Mouse (Mus musculus) lung, postnatal 0 days (tissue): ENCODE data around the gene Tlr3. TPM values are rescaled to one million over a fixed set of nuclear protein-coding genes. Genes with fewer than 3 reads are reported as not detected.

Source experiments
- ATAC-seq: fragments of 200-750 bp; cut with Nextera tagmentation; 2 replicates; pipeline ENCODE4 v1.8.0; 2017; ENCODE audit warnings: moderate library complexity
- DNase-seq: peaks from one replicate; pipeline ENCODE4 v3.0.0-alpha.2; 2016; ENCODE audit warnings: low spot score
- H3K27ac ChIP-seq: fragments of 300-500 bp; sonication (generic); 2 replicates; pipeline ENCODE4 v1.5.1; 2014; ENCODE audit warnings: antibody characterized with exemption, mild to moderate bottlenecking, low read length, mixed read lengths
- H3K27me3 ChIP-seq: fragments of 300-500 bp; sonication (generic); replicated peaks from 2 replicates; pipeline ENCODE4 v1.6.1; 2014; ENCODE audit warnings: low read length, mixed read lengths; ENCODE audit not compliant: insufficient read depth
- H3K36me3 ChIP-seq: fragments of 300-500 bp; sonication (generic); 2 replicates; pipeline ENCODE4 v1.6.1; 2014; ENCODE audit warnings: low read length, mixed read lengths; ENCODE audit not compliant: insufficient read depth
- H3K4me1 ChIP-seq: fragments of 300-500 bp; sonication (generic); 2 replicates; pipeline ENCODE4 v1.6.1; 2014; ENCODE audit warnings: antibody characterized with exemption, low read depth, low read length, mixed read lengths; ENCODE audit not compliant: insufficient read depth
- H3K4me2 ChIP-seq: fragments of 300-500 bp; sonication (generic); replicated peaks from 2 replicates; pipeline ENCODE4 v1.6.1; 2014; ENCODE audit warnings: low read depth, mild to moderate bottlenecking, low read length, moderate library complexity, mixed read lengths
- H3K4me3 ChIP-seq: fragments of 300-500 bp; sonication (generic); 2 replicates; pipeline ENCODE4 v1.5.1; 2014; ENCODE audit warnings: low read depth, low read length
- H3K9ac ChIP-seq: fragments of 300-500 bp; sonication (generic); replicated peaks from 2 replicates; pipeline ENCODE4 v1.6.1; 2014; ENCODE audit warnings: low read depth, mild to moderate bottlenecking
- H3K9me3 ChIP-seq: fragments of 300-500 bp; sonication (generic); 2 replicates; pipeline ENCODE4 v1.6.1; 2016; ENCODE audit warnings: low read length, mixed read lengths
- CTCF ChIP-seq: IDR thresholded peaks from 2 replicates; pipeline ENCODE4 v1.5.1; 2016; ENCODE audit warnings: antibody characterized with exemption, mild to moderate bottlenecking
- EP300 ChIP-seq: IDR thresholded peaks from 2 replicates; pipeline ENCODE4 v1.6.1; 2016; ENCODE audit warnings: antibody characterized with exemption, mild to moderate bottlenecking, control low read depth
- WGBS: fragments of 180-500 bp; shearing (Covaris S2); extraction: QIAGEN DNeasy Blood & Tissue Kit; methylation state at CpG from one replicate; pipeline ENCODE4 v1.1.7; 2014; 5-methylcytosine and 5-hydroxymethylcytosine counted together
- polyA plus RNA-seq: library from polyadenylated mRNA; unstranded; fragments of >200 nt; fragmentation: Nextera tagmentation; extraction: Ambion mirVana; gene quantifications from 2 replicates; pipeline ENCODE4 v1.2.1, GENCODE M21; 2015

Gene Tlr3
- polyA plus RNA-seq, 1 experiment from 2014 or later = 6.3 TPM

GRCm38 (mm10) chr8:45359091-45359605, 51.7 kb downstream of the Tlr3 start:
- WGBS = 76% methylated on average over 6 of the region's 6 CpGs
- Histone ChIP-seq H3K9me3 (no peaks in the 10 kb centered on the region), H3K4me1 (no peaks in the 10 kb centered on the region), H3K4me3 (0 out of 2 replicates have a peak overlapping the region, but pooled peaks have one; percentile 62), H3K9ac (no peak overlapping the region), H3K4me2 (peak overlapping the region; percentile 96), H3K36me3 (no peaks in the 10 kb centered on the region), H3K27me3 (no peaks in the 10 kb centered on the region), H3K27ac (no peak overlapping the region)
- no peak for ATAC-seq
- TF ChIP-seq CTCF (peak; percentile 45), EP300 (no peak)
- no peak for DNase-seq

- Histone ChIP-seq H3K4me1 (no peaks in the 10 kb centered on the region), H3K4me2 (peak overlapping the region; percentile 96), H3K4me3 (peak overlapping the region; percentile 62), H3K9ac (peak overlapping the region; percentile 58), H3K27me3 (no peaks in the 10 kb centered on the region), H3K9me3 (no peaks in the 10 kb centered on the region), H3K27ac (no peak overlapping the region), H3K36me3 (no peaks in the 10 kb centered on the region)
- ATAC-seq (peak; percentile 78), DNase-seq (peak; percentile 32)
- TF ChIP-seq EP300 = no peak
- no peak for TF ChIP-seq CTCF
- 4% methylated on average over 49 of the region's 49 CpGs for whole genome bisulfite sequencing
Observed at GRCm38 (mm10) chr8:45358132-45358918, 52.6 kb downstream of the Tlr3 start.

DNA sequence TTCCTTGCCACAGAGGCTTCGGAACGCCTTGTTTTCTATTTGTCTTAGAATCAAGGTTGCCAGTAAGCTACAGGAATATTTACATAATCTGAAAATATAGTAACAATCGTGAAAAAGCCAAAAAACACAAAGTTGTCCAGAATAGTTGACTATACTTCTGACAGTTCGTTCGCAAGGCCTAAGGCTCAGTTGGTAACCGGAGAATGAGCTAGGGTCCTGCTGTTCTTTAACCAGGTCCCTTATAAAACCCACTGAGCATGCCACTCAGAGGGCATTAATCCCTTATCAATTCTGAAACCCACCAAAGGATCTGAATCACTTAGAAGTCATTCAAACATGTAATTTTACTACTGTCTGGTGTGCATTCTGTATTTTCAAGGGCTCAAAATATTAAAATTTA, 55.1 kb downstream of the Tlr3 start:
- H3K27ac ChIP-seq = no peak overlapping the region
- WGBS = 84% methylated on average over 6 of the region's 6 CpGs
- no peaks in the 10 kb centered on the region for H3K36me3 ChIP-seq
- no peaks in the 10 kb centered on the region for H3K4me1 ChIP-seq
- no peak overlapping the region for H3K9ac ChIP-seq
- ATAC-seq (no peak), DNase-seq (no peak)
- H3K27me3 ChIP-seq = no peaks in the 10 kb centered on the region
- no peaks in the 10 kb centered on the region for H3K9me3 ChIP-seq
- H3K4me2 ChIP-seq = no peak overlapping the region
- no peak for TF ChIP-seq CTCF
- TF ChIP-seq EP300 = no peak
- no peak overlapping the region for H3K4me3 ChIP-seq

Other genes starting within 250 kb of the Tlr3 start
- gene F11, start 149.0 kb downstream of the Tlr3 start, polyA plus RNA-seq = not detected in 2 replicates
- 0.15 and 0.25 TPM in 2 replicates for gene Klkb1, start 116.2 kb downstream of the Tlr3 start, polyA plus RNA-seq
- 0.05 and 0.12 TPM in 2 replicates for gene Gm45753, start 102.6 kb downstream of the Tlr3 start, polyA plus RNA-seq
- gene Cyp4v3, start 77.9 kb downstream of the Tlr3 start, polyA plus RNA-seq = 13.2 and 13.6 TPM in 2 replicates
- gene Fam149a, start 28.8 kb downstream of the Tlr3 start, polyA plus RNA-seq = 7.3 and 8.4 TPM in 2 replicates
- 5.8 and 7.0 TPM in 2 replicates for gene Sorbs2, start 96.7 kb upstream of the Tlr3 start, polyA plus RNA-seq